Mouse (Mus musculus) right cerebral cortex, adult 2 months (tissue): ENCODE measurements around the gene Tns1.

Source experiments
- DNase-seq, 2 experiments: peaks; one replicate each; pipeline ENCODE4 v3.0.0; 2021 to 2022; ENCODE audit warnings: low spot score in 2 of 2

The Tns1 gene

DNA sequence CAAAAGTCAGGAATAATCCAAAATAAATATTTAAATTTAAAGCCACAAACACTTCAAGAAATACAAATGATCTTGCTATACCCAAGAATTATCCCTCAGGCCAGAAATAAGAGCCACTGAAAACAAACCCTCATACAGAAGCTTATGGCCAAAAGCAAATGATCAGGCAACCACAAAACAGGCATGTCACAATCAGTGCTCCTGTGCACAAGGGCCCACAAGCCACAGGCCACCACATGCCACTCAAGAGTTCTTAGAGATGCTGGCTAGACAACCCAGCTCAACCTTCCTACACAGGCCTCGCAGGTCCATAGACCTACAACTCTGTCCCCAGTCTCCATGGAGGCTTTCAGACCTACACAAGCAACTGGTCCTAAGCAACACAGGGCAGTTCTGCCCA is 167.9 kb downstream of the Tns1 start:
- DNase-seq: no peak

DNA sequence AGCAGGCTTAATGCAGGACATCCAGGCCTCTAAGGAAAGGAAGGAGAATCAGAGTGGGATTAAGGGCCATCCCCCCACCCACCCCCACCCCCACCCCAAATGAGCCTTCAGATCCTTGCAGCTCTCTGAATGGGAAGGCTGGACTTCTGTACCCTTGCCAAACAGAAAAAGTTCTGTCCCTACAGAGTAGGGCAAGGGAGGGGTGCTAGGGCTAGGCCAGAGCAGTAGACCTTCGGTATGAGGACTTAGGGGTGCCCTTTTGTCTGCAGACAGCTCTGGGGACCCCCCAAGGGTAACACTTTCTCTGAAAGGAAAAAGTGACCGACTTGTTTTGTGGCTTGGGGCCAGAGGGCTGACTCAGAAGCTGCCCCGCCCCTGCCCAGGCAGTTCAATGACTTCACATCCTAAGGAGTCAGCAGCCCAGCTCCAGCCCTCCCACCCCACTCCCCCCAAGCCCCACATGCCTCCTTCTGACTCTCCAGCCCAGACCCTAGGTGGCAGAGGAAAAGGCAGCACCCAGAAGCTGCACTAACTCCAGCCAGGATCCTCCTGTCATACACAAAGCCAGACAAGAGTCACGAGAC is 168.9 kb downstream of the Tns1 start:
- DNase-seq: no peak

DNA sequence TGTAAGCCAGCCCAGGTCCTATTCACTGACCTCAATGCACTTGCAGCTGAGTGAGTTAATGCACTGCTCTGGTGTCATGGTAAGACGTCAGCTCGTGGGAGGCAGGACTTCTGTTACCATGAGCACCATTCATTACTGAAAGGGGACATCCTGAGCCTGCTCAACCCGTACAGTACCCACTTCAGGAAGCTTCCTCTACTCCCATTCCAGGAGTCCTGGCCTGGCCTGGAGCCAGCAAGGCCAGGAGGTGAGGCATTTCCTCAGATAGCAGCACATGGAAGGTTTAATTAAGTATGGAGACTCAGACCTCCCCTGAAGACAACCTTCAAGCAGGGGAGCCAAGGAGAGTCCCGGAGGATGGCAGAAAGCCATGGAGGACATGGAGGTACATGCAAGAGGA is 169.6 kb downstream of the Tns1 start:
- DNase-seq: no peak

DNA sequence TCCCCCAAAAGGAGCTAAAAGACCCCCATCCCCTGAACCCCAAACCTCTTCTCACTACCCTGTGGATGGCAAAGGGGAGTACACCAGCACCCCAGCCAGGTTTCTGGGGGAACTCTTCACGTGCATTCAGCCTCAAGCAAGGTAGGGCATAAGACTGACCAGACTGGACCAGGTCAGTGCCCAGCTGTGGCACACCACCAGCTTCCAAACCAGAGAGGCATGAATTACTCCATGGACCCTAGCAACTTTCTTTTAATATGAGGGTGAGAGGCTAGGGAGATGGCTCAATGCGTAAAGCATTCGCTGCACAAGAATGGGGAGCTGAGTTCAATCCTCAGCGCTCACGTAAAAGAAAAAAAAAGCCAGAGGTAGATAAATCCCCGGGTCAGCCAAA is 170.2 kb downstream of the Tns1 start:
- DNase-seq: no peak

DNA sequence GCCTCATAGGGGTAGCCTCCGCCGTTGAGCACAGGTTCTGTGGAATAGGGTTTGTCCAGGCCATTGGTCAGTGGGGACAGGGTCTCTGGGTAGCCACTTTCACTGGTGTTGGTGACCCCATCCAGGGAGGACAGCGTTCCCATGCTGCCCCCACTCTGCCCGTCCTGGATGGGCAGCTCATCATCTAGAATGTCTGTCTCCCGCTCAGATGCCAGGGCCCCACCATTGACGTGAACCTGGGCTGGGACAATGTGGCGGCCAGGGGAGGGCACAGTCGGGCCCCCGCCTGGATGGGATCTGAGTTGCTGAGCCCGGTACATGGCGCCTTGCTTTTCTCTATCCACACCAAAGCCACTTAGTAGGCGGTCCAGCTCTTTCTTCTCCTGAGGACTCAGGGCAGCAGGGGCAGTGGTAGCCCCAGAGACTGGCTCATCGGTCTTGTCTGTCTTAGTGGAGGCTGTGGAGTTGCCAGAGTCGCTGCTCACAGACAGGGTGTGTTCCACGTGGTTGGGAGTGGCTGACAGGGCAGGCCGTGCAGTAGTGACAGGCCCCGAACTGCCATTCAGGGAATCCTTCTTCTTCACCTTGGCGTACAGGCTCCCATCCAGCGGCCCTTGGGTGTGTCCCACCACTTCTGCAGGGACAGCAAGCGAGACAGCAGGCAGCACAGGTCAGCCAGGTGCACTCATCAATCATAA is 170.8 kb downstream of the Tns1 start:
- DNase-seq: no peak

DNA sequence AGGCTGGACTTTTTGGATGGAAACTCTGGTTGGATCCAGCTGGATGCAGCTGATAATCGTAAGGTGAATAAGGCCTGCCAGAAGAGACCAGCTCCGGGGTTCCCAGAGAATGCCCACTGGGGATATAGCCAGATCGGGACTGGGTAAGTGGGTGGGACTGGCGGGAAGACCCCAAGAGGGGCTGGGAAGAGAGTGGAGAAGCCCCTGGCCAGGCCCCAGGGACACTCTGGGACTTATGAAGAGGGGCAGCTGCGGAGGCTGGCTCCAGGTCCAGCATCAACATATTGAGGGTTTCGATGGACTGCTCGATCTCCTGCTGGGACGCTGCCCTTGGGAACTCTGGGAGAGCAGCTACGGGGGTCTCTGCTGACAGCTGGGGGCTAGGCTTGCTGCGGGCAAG is 171.7 kb downstream of the Tns1 start:
- DNase-seq: no peak

DNA sequence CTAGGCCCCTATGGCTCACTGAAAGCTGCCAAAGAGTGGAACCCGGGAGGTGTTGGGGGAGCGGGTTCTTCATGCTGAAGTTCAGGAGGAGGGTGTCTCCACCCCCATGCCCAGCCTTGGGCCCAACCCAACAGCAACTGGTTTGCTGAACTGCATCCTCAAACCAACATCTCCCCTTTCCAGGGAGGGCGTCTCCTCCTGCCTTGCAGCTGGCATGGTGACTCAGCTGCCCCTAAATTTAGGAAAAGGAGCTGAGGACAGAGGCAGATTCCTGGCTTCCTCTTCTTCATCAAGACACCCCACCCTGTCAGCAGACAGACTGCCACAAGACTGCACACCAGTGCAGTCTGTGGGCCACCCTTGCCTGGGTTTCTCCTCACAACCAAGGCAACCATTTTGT is 173.1 kb downstream of the Tns1 start:
- no peak for DNase-seq

DNA sequence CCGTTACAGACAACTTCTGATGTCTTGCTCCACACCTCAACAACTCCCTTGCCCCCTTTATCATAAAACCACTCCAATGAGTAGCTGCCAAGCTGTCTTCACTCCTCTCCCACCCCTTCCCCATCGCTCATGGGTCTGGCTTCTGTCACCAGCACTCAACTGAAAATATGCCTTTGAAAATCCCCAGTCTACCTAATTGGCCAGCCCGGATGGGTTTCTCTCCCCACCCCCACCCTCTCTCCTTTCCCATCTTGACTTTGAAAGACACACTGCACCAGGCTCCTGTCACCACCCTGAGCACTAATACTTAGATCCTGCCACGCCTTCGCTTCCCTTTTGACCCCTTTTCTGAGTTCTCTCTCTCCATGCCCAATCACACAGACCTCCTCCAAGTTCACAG is 175.5 kb downstream of the Tns1 start:
- no peak for DNase-seq

DNA sequence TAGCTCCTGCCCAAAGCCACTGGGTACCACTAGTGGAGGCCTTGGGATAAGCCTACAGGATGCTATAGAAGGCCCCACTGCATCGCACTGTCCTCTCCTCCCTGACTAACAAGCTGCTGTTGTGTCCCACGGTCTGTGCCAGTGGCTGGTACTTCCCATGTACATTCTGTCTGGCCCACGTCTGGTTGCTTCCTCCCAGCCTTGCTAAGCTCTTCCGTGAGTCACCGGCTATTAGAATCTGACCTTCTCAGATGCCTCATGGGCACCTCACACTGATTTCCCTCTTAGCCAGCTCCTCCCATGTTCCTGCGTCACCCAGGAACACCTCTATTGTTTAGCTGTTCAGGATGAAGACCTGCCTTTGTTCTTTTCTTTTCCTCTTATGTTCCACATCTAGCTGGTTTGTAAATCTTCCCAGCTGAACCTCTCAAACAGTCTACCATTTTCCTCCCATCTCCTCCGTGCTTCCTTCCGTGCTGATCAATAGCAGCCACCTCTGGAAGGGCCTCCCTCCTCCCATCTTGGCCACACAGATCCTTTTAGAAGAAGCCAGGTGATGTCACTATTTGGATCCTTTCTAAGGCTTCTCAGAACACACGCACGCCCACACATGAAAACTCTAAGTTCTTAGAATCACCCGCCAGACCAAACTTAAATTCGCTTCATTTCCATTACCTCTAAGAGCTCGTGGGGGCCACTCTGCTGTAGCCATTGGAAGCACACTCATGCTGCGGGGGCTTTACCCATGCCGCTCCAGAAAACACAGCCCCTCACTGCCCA is 176.5 kb downstream of the Tns1 start:
- DNase-seq: no peak

DNA sequence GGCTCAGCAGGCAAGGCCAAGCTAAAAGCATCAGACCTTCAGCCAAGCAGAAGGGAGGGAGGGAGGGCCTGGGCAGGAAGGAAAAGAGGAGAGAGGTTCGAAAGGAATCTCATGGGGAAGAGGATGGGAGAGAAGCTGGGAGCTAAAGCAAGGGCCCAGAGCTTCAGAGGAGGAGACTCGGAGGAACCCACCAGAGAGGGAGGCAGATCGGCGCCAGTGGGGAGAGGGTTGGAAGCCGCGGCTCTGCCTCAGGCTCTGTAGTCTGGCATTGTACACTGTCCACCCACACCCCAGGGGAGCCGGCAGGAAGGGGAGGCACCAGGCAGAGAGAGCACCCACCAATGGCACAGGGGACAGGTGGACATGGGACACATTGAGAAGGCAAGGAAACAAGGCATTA is 177.5 kb downstream of the Tns1 start:
- no peak for DNase-seq

DNA sequence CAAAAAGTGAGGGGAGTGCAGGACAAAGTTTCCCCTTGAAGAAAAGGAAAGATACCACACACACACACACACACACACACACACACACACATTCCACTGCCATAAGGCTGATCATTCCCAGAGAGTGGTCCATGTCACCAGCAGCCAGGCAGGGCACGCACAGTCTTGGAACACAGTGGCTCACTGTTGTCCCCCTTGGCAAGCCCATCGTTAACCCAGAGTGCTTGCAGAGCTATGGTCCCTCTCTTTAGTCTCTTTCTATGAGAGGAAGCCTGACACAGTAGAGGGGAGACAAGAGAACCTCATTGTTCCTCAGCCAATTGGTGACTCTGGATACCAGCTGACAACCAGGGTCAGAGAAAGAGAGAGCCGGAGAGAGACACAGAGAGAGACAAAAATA is 179.9 kb downstream of the Tns1 start:
- DNase-seq: no peak

DNA sequence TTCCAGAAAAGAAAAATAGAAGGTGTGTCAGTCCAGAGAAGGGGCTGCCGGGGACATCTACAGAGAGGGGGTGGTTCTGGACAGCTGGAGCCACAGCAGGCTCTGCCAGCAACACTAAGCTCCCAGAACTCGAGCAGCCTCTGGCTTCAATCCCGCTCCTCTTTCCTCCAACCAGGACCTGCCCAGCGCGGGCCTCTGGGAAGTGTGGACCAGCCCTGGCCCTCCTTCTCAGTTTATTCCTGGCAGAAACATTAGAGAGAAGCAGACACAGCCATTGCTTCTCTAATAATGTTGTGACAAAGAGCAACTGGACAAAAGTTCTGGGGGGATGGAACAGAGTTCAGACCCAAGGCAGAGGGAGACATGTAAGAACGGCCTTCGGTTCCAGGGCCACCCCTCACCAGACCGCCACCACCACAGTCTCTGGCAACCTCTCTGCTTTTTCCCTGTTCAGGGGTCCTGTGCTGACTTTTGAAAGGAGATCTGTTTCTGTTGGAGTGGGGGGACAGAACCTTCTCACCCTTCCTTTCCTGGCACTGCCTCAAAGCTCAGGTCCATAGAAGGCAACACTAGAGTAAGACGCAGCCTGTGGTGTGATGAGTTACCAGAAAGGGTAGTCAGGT is 180.5 kb downstream of the Tns1 start:
- DNase-seq: no peak

DNA sequence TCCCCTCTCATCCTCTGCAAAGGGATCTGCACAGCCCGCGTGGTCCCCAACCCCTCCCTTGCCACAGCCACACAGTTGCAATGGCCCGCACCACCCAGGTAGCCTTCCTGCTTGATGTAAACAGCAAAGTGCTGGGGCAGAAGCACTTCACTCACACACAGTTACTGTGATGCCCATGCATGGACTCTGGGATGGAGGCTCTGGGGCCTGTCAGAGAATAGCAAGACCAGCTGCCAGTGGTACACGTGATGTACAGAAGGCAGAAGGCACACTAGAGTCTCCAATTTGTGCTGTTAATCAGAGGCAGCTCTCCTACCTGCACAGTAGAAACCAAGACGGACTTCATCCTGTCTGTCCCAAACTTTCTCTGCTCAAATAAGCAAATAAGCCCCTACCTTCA is 181.0 kb downstream of the Tns1 start:
- DNase-seq: no peak

DNA sequence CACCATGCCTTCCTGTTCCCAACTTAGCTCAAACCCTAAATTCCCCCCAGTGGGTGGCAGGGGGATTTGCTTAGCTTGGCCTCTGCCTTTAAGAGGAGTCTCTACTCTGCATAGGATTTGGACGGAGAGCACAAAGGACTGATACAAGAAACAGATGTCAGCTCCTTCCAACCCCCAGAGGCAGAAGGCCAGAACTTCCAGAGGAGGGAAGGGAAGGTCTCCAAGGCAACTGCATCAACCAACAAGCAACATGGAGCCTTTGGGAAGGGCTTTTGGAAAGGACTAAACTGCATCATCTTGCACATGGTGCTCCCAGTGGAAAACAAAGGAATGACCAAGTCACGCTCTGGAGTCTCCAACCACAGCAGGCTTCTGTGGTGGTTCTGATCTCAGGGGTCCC is 182.0 kb downstream of the Tns1 start:
- no peak for DNase-seq

DNA sequence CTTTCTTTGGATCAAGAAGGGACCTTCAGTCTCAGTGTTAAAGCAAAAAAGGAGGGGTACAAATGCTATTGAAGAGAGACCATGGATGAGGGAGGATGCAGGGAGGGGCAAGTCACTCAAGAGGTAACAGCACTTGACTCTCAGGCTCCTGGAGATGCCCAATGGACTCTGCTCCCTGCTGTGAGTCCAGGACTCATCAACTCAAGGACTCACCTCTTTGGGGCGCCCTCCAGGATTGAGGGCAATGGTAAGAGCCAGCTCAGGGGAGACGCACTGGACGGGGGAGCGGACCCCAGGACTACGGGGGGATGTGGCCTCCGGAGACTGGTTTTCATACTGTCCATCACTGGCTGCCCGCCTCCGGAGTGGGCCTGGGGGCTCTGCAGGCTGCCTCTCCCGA is 182.6 kb downstream of the Tns1 start:
- no peak for DNase-seq

DNA sequence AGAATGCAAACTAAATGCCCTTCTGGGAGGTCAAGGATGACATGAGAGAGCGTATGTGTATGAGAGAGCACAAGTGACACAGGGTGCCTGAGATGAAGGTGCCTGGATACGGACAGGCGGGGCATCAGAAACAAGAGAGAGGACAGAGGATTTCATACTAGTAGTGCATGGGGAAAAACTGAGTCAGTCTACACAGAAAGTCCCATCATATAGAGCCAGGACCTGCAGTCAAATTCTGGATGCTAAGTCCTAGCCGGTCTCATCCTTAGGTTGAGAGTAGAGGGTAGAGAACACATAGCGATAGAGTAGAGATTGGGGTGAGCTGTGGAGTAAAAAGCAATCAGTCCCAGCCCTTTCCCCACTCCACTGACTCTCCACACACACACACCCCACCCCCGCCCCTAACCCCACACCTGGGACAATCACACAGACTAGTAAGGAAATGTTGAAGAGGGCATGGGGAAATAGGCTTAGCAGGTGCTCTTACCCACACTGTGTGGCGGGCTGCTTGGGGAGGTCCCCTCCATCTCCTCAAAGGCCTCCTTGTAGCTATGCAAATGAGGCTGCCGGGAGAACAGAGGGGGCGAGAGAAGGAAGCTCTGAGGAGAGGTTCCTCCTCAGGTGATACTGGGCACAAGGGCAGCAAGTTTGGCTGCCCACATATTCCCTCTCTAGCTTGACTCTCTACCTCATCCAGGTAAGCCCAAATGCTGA is 183.6 kb downstream of the Tns1 start:
- no peak for DNase-seq

DNA sequence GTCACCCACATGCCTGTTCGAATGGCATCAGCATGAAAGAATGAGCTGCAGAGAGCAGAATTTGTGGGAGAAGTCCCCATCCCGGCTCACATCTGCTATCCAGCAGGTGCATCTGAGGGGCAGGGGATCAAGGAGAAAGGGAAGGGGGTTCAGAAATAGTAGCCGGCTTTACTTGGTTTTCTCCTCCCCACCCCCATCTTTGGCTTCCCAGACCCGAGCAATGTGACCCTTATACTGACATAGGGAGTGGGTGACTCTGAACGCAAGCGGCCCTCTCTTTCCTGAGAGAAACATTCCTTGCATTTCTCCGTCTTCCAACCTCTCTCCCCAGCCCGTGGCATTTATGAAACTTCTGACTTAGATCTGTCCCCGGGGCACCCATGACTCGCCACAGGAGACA is 185.7 kb downstream of the Tns1 start:
- DNase-seq: no peak

DNA sequence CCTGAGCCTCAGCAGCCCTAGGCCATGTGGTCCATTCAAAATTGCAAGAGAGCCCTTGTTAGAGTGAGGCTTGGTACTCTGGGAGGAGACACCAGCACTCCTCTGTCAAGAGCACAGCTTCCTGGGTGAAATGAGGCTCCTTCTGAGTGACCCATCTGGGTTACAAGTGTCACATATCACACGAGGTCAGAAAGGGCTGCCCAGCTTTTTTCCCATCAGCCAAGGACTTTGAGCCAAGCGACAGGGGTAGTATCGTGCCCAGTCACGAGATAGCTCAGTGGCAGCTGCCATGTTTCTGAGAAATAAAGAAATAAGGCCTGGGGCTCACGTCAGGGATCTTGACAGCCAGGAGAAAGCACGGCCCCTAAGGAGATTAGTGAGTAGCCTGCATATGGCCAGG is 186.4 kb downstream of the Tns1 start:
- no peak for DNase-seq

DNA sequence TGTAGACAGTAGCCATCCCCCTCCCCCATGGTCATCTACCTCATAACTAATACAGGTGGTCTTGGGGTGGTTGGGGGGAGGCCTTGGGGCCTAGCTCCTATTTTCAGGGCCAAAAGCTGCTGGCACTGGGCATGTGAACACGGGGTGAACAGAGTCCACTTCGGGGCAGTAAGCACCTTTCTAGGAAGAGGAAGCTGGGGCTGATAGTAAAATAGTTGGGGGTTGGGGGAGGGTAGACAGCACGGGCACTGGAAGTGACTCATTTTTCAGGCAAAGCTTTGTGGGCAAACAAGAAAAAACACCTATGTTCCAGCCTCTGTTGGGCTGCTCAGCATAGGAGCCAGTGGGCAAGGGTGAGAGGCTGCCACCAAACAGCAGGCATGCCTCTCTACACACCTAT is 187.7 kb downstream of the Tns1 start:
- no peak for DNase-seq

DNA sequence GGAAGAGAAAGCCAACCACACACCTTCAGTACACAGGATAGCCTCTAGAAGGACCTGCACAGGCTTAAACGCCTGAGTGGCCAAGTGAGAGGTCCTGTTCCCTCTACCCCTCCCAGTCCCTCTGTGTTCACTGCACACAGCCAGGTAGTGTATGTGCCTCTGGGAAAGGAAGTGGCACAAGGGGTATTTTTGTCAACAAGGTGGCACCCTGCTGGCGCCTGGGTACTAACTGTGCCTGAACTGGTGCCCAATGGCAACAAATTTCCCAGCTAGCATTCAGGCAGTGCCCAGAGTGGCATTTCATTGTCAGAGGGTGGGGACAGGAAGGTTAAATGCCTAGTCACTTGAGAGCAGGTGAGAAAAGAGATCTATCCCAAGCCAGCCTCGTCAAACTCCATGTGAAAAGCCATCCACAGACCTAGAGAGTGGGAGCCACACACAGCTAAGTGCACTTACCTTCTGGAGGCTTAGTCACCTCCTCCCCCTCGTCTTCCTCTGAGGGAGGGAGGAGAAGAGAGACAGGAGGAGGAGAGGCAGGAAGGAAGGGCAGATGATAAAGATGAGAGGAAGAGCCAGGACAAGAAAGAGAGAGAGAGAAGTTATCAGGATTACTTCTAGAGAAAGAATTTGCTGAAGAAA is 188.7 kb downstream of the Tns1 start:
- DNase-seq: no peak

DNA sequence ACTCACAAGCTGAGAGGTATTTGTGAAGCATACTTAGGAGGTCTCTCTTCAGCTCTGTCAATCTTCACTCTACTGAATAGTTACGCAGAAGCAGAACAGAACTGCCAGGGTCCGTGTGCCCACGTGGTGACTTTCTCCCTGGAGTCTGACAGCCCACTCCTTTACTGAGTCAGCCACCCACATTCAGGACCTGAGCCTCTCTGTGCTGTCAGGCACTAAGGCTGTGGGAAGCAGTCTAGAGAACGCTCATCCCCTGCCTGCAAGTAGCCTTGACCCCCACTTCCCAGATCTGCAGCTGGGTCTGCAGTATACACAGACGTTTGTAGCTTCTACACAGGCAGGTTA is 191.1 kb downstream of the Tns1 start:
- peak; percentile 71 for DNase-seq
